Mouse (Mus musculus) brain, embryonic 14.5 days (tissue): ENCODE measurements around the gene Slc4a8.

ENCODE experiments used
- CTCF ChIP-seq: fragments of 200-500 bp; IDR thresholded peaks from 2 replicates; pipeline ENCODE4 v1.5.1; 2012; ENCODE audit warnings: inconsistent platforms, mild to moderate bottlenecking, moderate library complexity, borderline replicate concordance; ENCODE audit not compliant: insufficient read depth, insufficient read length; ENCODE audit errors: extremely low read depth
- POLR2A ChIP-seq: fragments of 200-500 bp; IDR thresholded peaks from 2 replicates; pipeline ENCODE4 v1.6.1; 2012; ENCODE audit warnings: mild to moderate bottlenecking, inconsistent platforms, borderline replicate concordance; ENCODE audit not compliant: poor library complexity, insufficient read depth, insufficient read length, severe bottlenecking; ENCODE audit errors: extremely low read depth

DNA sequence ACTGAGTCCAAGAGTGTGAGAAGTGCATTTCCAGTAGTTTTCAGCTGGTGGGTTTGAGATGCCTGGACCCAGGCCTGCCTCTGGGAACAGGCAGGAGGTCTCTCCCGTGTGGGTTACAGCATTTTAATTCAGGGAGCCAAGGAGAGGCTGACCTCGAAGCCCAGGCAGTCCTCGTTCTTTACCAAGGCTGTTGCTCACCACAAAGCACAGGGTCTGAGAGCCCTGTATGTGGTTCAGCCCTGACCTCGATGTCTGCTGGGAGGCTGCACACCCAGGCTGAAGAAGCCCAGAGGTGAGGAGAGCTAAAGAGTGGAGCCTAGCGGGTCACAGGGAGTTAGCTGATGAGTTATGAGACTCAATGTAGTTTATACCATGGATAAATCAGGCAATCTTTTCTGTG, 52.0 kb downstream of the Slc4a8 start:
- no peak for TF ChIP-seq CTCF
- no peak for TF ChIP-seq POLR2A
